In the genomic region with DNA sequence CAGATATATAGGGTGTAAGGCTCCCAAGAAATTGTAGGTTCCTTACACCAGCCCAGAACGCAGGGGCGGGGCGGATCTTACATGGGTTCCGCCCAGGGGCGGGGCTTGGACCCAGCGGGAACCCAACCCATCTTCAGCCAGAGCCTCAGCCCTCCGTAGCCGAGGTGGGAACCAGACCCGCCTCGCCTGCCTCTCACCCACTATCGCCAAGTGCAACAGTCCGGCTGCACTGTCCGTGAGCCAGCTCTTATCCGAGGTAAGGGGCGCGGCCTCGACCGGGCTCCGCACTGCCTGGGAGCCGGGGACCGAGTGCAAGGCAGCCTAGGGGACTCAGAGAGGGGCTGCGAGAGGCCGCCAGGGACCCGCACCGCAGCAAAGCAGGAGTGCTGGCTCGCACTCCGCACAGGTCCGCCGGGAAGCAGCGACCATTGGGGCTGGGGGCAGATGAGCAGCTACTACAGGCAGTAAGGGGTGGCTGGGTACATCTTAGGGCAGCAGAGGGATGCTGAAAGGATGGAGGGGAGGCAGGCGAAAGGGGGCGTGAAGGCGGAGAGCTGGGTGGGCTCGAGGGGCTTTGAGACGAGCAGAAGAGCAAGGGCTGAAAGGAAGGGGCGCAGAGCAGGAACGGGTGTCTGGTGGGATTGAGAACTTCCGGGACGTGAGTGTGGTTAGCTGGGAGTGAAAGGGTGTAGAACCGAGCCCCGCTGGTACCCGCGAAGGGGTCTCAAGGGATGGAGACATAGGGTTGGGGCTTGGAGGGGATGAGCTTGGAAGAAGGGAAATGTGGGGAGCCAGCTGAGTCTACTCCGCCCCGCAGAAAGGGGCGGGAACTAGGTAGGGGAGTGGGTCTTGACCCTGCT, we compare ENCODE assay signal across 7 mouse cellular contexts. TPM values are rescaled to one million over a fixed set of nuclear protein-coding genes. Genes with fewer than 3 reads are reported as not detected.
DNase-seq lines count a peak whose midpoint lies in the region; ATAC-seq and TF ChIP-seq lines count a peak whose summit lies in the region.

TSS of gene Rab3b (plus strand) at position 101 of the 860 bp plus-strand sequence.

- peak within 1 kb of the TSS; percentile 18 for H3K4me3 ChIP-seq in bone marrow, adult 2 months (replicated peaks; ENCODE audit: control insufficient read depth, low read depth, low read length)
- peak within 1 kb of the TSS; percentile 63 for H3K4me3 ChIP-seq in limb, embryonic 10.5 days
- H3K4me3 ChIP-seq in midbrain, embryonic 11.5 days (ENCODE audit: low read depth, low read length), result peak within 1 kb of the TSS; percentile 60

- TF ChIP-seq POLR2A in bone marrow, adult 2 months (IDR thresholded peaks at IDR 0.05; ENCODE audit: borderline replicate concordance, control insufficient read depth, low read depth, low read length), result no peak; the same call in 1 of the 2 replicates

- H3K9me3 ChIP-seq in limb, embryonic 10.5 days (replicated peaks), result no peaks in the 10 kb centered on the region
- H3K9me3 ChIP-seq in midbrain, embryonic 11.5 days (ENCODE audit: control insufficient read depth, low read length), result no peaks in the 10 kb centered on the region

- ATAC-seq in granulocyte monocyte progenitor cell, adult 5-6 weeks (replicated peaks; ENCODE audit: poor library complexity, severe bottlenecking), result peak; percentile 95
- ATAC-seq in midbrain, embryonic 11.5 days (ENCODE audit: low FRiP score), result peak; percentile 94

- no peak within 1 kb of the TSS; the same call in 1 of the 2 replicates for H3K27ac ChIP-seq in bone marrow, adult 2 months (ENCODE audit: control insufficient read depth, insufficient read depth, low read depth, low read length, poor library complexity)
- peak within 1 kb of the TSS; percentile 59 for H3K27ac ChIP-seq in limb, embryonic 10.5 days
- H3K27ac ChIP-seq in midbrain, embryonic 11.5 days (ENCODE audit: low read depth, low read length), result no peak within 1 kb of the TSS

- H3K36me3 ChIP-seq in limb, embryonic 10.5 days, result no peaks in the 10 kb centered on the region
- H3K36me3 ChIP-seq in midbrain, embryonic 11.5 days (ENCODE audit: control insufficient read depth, insufficient read depth, low read length), result no peaks in the 10 kb centered on the region

- peaks cover 28% of the 10 kb centered on the region for H3K27me3 ChIP-seq in limb, embryonic 10.5 days (ENCODE audit: low read depth, poor library complexity, severe bottlenecking)
- H3K27me3 ChIP-seq in midbrain, embryonic 11.5 days (ENCODE audit: control insufficient read depth, insufficient read depth, low read length), result peaks cover 3% of the 10 kb centered on the region; the same call in 1 of the 2 replicates

- H3K4me2 ChIP-seq in midbrain, embryonic 11.5 days, result peak within 1 kb of the TSS; percentile 87

- H3K9ac ChIP-seq in midbrain, embryonic 11.5 days (ENCODE audit: low read length), result peak within 1 kb of the TSS; percentile 72

- DNase-seq in embryo, embryonic 11.5 days (ENCODE audit: low read depth, low spot score), result peak; percentile 24
- DNase-seq in kidney, adult 11 months, result peak; percentile 17
- peak; percentile 71 for DNase-seq in limb, embryonic 10.5 days (ENCODE audit: low spot score)
- DNase-seq in midbrain, embryonic 11.5 days (ENCODE audit: low spot score, missing footprints), result peak; percentile 97
- DNase-seq in spleen, adult 12 weeks (ENCODE audit: low spot score), result peak; percentile 54

- H3K4me1 ChIP-seq in bone marrow, adult 2 months (ENCODE audit: control insufficient read depth, insufficient read depth, low read length), result no peaks in the 10 kb centered on the region; the same call in none of the 2 replicates
- H3K4me1 ChIP-seq in limb, embryonic 10.5 days, result peaks cover 20% of the 10 kb centered on the region
- no peaks in the 10 kb centered on the region; the same call in 1 of the 2 replicates for H3K4me1 ChIP-seq in midbrain, embryonic 11.5 days (ENCODE audit: control insufficient read depth, insufficient read depth, low read length)

- WGBS in bone marrow, adult 2 months, result 2% methylated on average over 46 of the region's 46 CpGs
- whole genome bisulfite sequencing in limb, embryonic 10.5 days, result under 1% methylated on average over 46 of the region's 46 CpGs
- 1% methylated on average over 46 of the region's 46 CpGs for WGBS in midbrain, embryonic 11.5 days

- TF ChIP-seq CTCF in bone marrow, adult 2 months (IDR thresholded peaks at IDR 0.05; ENCODE audit: control insufficient read depth, insufficient read depth, low read length), result no peak

RNA-seq across cellular contexts. Expression of gene Rab3b, which starts in this region (rescaled TPM):
- polyA plus RNA-seq in bone marrow, adult 2 months (2011; ENCODE audit: insufficient read depth, insufficient read length, low replicate concordance, missing spikeins), result 1.8 TPM in 1 of 2 replicates, not detected in the other
- total RNA-seq in granulocyte monocyte progenitor cell, adult 5-6 weeks (2014; fragmentation: Nextera tagmentation), result not detected in 2 replicates
- 4.8 TPM in 1 of 2 replicates, not detected in the other for total RNA-seq in granulocyte monocyte progenitor cell, adult 5-6 weeks (2017)
- polyA plus RNA-seq in limb, embryonic 10.5 days (2016; fragmentation: Nextera tagmentation; extraction: Ambion mirVana), result 8.0 and 11.3 TPM in 2 replicates
- polyA plus RNA-seq in midbrain, embryonic 11.5 days (2014; fragmentation: Nextera tagmentation; extraction: Ambion mirVana), result 29.2 and 29.5 TPM in 2 replicates

Comparison
In these comparisons a context has a peak if more than half of its experiments do, and no peak if none do; other contexts are left out.
1. DNase-seq: peak in every context shown above with its lines; median percentile 97 in midbrain, embryonic 11.5 days; 71 in limb, embryonic 10.5 days; 54 in spleen, adult 12 weeks; 24 in embryo, embryonic 11.5 days; 17 in kidney, adult 11 months.